Mouse (Mus musculus): ENCODE measurements around the gene Cnp. TPM values are rescaled to one million over a fixed set of nuclear protein-coding genes. Genes with fewer than 3 reads are reported as not detected.

Cnp gene
- total and polyA plus RNA-seq, 3 experiments, result 19.0 to 20.8 TPM; not detected in 1

- H3K9me3 ChIP-seq (replicated peaks; ENCODE audit: insufficient read depth, low read length), result no peaks in the 10 kb centered on the region
- H3K9ac ChIP-seq (ENCODE audit: control insufficient read depth, low read depth, low read length, poor library complexity, severe bottlenecking), result peak within 1 kb of the TSS; percentile 82
- H3K27me3 ChIP-seq (ENCODE audit: control insufficient read depth in 1 of 2, insufficient read depth in 2 of 2, low read length in 2 of 2), result no peaks in the 10 kb centered on the region
- peaks cover 1% of the 10 kb centered on the region; the same call in 1 of the 2 replicates for H3K79me2 ChIP-seq (ENCODE audit: control insufficient read depth, insufficient read depth, low read length, poor library complexity)
- peaks cover 11 to 43% of the 10 kb centered on the region in 2 experiments for H3K4me1 ChIP-seq (ENCODE audit: control insufficient read depth in 1 of 2, insufficient read depth in 2 of 2, low read length in 2 of 2)
- peak; percentile 99 for DNase-seq (ENCODE audit: low read depth, low spot score)
- peak within 1 kb of the TSS; percentile 68 for H3K27ac ChIP-seq (ENCODE audit: control insufficient read depth, low read depth, low read length)
- H3K36me3 ChIP-seq (ENCODE audit: control insufficient read depth in 1 of 2, insufficient read depth in 2 of 2, low read length in 2 of 2), result peaks cover 0 to 24% of the 10 kb centered on the region in 2 experiments; a peak in 2 of 4 replicates
- H3K4me3 ChIP-seq (ENCODE audit: control insufficient read depth in 1 of 2, insufficient read depth in 1 of 2, low read depth in 2 of 2, low read length in 2 of 2), result peak within 1 kb of the TSS; percentile 68 to 73
- TF ChIP-seq MEF2A (IDR thresholded peaks at IDR 0.05; ENCODE audit: extremely low read depth, insufficient replicate concordance, low read depth, low read length, poor library complexity, severe bottlenecking) (no peak), GABPA (IDR thresholded peaks at IDR 0.05; ENCODE audit: low read depth, low read length) (no peak), ELF1 (IDR thresholded peaks at IDR 0.05; ENCODE audit: low read depth, low read length) (peak; percentile 84), ZC3H11A (IDR thresholded peaks at IDR 0.05; ENCODE audit: low read depth, low read length) (no peak), MYB (IDR thresholded peaks at IDR 0.05; ENCODE audit: low read depth, low read length) (no peak), UBTF (IDR thresholded peaks at IDR 0.05; ENCODE audit: borderline replicate concordance, insufficient read depth, low read depth, low read length) (no peak), TCF12 (IDR thresholded peaks at IDR 0.05; ENCODE audit: low read depth, low read length) (peak; percentile 83), ETS1 (IDR thresholded peaks at IDR 0.05; ENCODE audit: low read depth, low read length) (peak; percentile 62; the same call in 1 of the 2 replicates), KAT2A (conservative IDR thresholded peaks at IDR 0.05; ENCODE audit: low read depth, low read length) (no peak; the same call in 1 of the 2 replicates), NRF1 (IDR thresholded peaks at IDR 0.05; ENCODE audit: insufficient read depth, low read depth, low read length, poor library complexity, severe bottlenecking) (peak; percentile 87), USF2 (IDR thresholded peaks at IDR 0.05; ENCODE audit: borderline replicate concordance in 1 of 2, insufficient read depth in 1 of 2, low read depth in 1 of 2, low read length in 2 of 2) (no peak), BHLHE40 (IDR thresholded peaks at IDR 0.05; ENCODE audit: borderline replicate concordance, low read depth, low read length) (no peak), RCOR1 (IDR thresholded peaks at IDR 0.05; ENCODE audit: low read depth, low read length) (peak; percentile 33; the same call in 1 of the 2 replicates), TAL1 (IDR thresholded peaks at IDR 0.05; ENCODE audit: low read length) (no peak), TBP (IDR thresholded peaks at IDR 0.05; ENCODE audit: low read depth, low read length) (peak; percentile 83), CHD1 (IDR thresholded peaks at IDR 0.05; ENCODE audit: low read depth, low read length) (0 out of 2 replicates have a peak, but pooled peaks have one; percentile 50), CTCF (IDR thresholded peaks at IDR 0.05 in 2 of 3, conservative IDR thresholded peaks at IDR 0.05 in 1 of 3; ENCODE audit: control insufficient read depth in 1 of 3, insufficient read depth in 1 of 3, low read depth in 2 of 3, low read length in 3 of 3, poor library complexity in 1 of 3, severe bottlenecking in 1 of 3) (no peak), RAD21 (IDR thresholded peaks at IDR 0.05; ENCODE audit: low read depth, low read length) (no peak), MXI1 (IDR thresholded peaks at IDR 0.05; ENCODE audit: low read depth, low read length) (peak; percentile 99), MYC (IDR thresholded peaks at IDR 0.05; ENCODE audit: low read depth, low read length) (peak; percentile 99), ZMIZ1 (IDR thresholded peaks at IDR 0.05; ENCODE audit: low read depth, low read length) (peak; percentile 99), ZNF384 (IDR thresholded peaks at IDR 0.05; ENCODE audit: low read depth, low read length) (no peak), USF1 (IDR thresholded peaks at IDR 0.05; ENCODE audit: low read depth, low read length) (peak; percentile 37; the same call in 1 of the 2 replicates), POLR2AphosphoS5 (IDR thresholded peaks at IDR 0.05; ENCODE audit: borderline replicate concordance, low read depth, low read length) (no peak; the same call in 1 of the 2 replicates), ZKSCAN1 (IDR thresholded peaks at IDR 0.05; ENCODE audit: low read depth, low read length) (no peak), SIN3A (IDR thresholded peaks at IDR 0.05; ENCODE audit: low read length) (peak; percentile 99), SMC3 (IDR thresholded peaks at IDR 0.05; ENCODE audit: low read depth, low read length) (no peak), EP300 (IDR thresholded peaks at IDR 0.05; ENCODE audit: low read depth in 1 of 2, low read length in 2 of 2) (peak in 1 of 2 experiments; percentile 43; a peak in 2 of 4 replicates), MAX (IDR thresholded peaks at IDR 0.05; ENCODE audit: low read length) (peak; percentile 98), JUND (IDR thresholded peaks at IDR 0.05; ENCODE audit: low read depth, low read length) (no peak), NELFE (IDR thresholded peaks at IDR 0.05; ENCODE audit: low read depth, low read length) (peak; percentile 100), MAZ (IDR thresholded peaks at IDR 0.05; ENCODE audit: low read depth, low read length) (peak; percentile 93), POLR2A (IDR thresholded peaks at IDR 0.05; ENCODE audit: control insufficient read depth in 1 of 2, insufficient read depth in 1 of 2, low read depth in 1 of 2, low read length in 2 of 2, poor library complexity in 1 of 2) (peak; percentile 99 to 100), E2F4 (IDR thresholded peaks at IDR 0.05; ENCODE audit: borderline replicate concordance, low read depth, low read length) (no peak)
Observed at GRCm38 (mm10) chr11:100544832-100545745, 29.6 kb upstream of the Cnp start, which contains the start of gene Ttc25. Gene Ttc25, plus strand, starts transcription at chr11:100545607.

All from MEL (cell line).